Mouse (Mus musculus) stomach, embryonic 15.5 days (tissue): ENCODE data around the gene Uvrag. TPM values are rescaled to one million over a fixed set of nuclear protein-coding genes. Genes with fewer than 3 reads are reported as not detected.

Source experiments
- ATAC-seq: fragments of 200-750 bp; cut with Nextera tagmentation; 2 replicates; pipeline ENCODE4 v1.8.0; 2017; ENCODE audit warnings: low read depth, moderate number of reproducible peaks, moderate TSS enrichment; ENCODE audit not compliant: insufficient read depth, low FRiP score
- H3K27ac ChIP-seq: fragments of 300-500 bp; sonication (generic); 2 replicates; pipeline ENCODE4 v1.5.1; 2015; ENCODE audit warnings: mild to moderate bottlenecking, inconsistent platforms
- H3K27me3 ChIP-seq: fragments of 300-500 bp; sonication (generic); replicated peaks from 2 replicates; pipeline ENCODE4 v1.6.1; 2015; ENCODE audit warnings: inconsistent platforms
- H3K36me3 ChIP-seq: fragments of 300-500 bp; sonication (generic); 2 replicates; pipeline ENCODE4 v1.6.1; 2015; ENCODE audit warnings: inconsistent platforms
- H3K4me1 ChIP-seq: fragments of 300-500 bp; sonication (generic); 2 replicates; pipeline ENCODE4 v1.6.1; 2015; ENCODE audit warnings: inconsistent platforms
- H3K4me2 ChIP-seq: fragments of 300-500 bp; sonication (generic); 2 replicates; pipeline ENCODE4 v1.6.1; 2015; ENCODE audit warnings: mild to moderate bottlenecking, inconsistent platforms
- H3K4me3 ChIP-seq: fragments of 300-500 bp; sonication (generic); replicated peaks from 2 replicates; pipeline ENCODE4 v1.5.1; 2015; ENCODE audit warnings: inconsistent platforms
- H3K9ac ChIP-seq: fragments of 300-500 bp; sonication (generic); 2 replicates; pipeline ENCODE4 v1.6.1; 2015; ENCODE audit warnings: inconsistent platforms
- H3K9me3 ChIP-seq: fragments of 300-500 bp; sonication (generic); 2 replicates; pipeline ENCODE4 v1.6.1; 2016; ENCODE audit warnings: inconsistent platforms
- WGBS: fragments of 180-500 bp; shearing (Covaris S2); methylation state at CpG from one replicate; pipeline ENCODE4 v1.1.7; 2015; 5-methylcytosine and 5-hydroxymethylcytosine counted together
- polyA plus RNA-seq: library from polyadenylated mRNA; unstranded; fragments of >200 nt; fragmentation: Nextera tagmentation; extraction: Ambion mirVana; gene quantifications from 2 replicates; pipeline ENCODE4 v1.2.1, GENCODE M21; 2015

Uvrag gene
- polyA plus RNA-seq, 1 experiment from 2014 or later: 19.4 TPM

GRCm38 (mm10) chr7:99046545-99047206 lies 94.3 kb downstream of the Uvrag start:
- WGBS: 48% methylated on average over 11 of the region's 11 CpGs
- no peak for ATAC-seq

GRCm38 (mm10) chr7:99045525-99045924 lies 95.4 kb downstream of the Uvrag start:
- no peak overlapping the region for H3K27ac ChIP-seq
- no peak for ATAC-seq
- peaks cover 6% of the 10 kb centered on the region; the same call in 1 of the 2 replicates for H3K4me1 ChIP-seq
- no peak overlapping the region for H3K4me3 ChIP-seq
- 0 out of 2 replicates have a peak, but pooled peaks cover 3% of the 10 kb centered on the region for H3K36me3 ChIP-seq
- H3K9me3 ChIP-seq: no peaks in the 10 kb centered on the region
- WGBS: 40% methylated on average over 6 of the region's 6 CpGs
- H3K4me2 ChIP-seq: no peak overlapping the region
- H3K27me3 ChIP-seq: no peaks in the 10 kb centered on the region
- no peak overlapping the region for H3K9ac ChIP-seq

More at GRCm38 (mm10) chr7:99046545-99047206, 94.3 kb downstream of the Uvrag start:
- no peak overlapping the region for H3K9ac ChIP-seq
- H3K9me3 ChIP-seq: no peaks in the 10 kb centered on the region
- 0 out of 2 replicates have a peak, but pooled peaks cover 3% of the 10 kb centered on the region for H3K36me3 ChIP-seq
- H3K4me2 ChIP-seq: no peak overlapping the region
- no peaks in the 10 kb centered on the region for H3K27me3 ChIP-seq
- H3K4me1 ChIP-seq: peaks cover 6% of the 10 kb centered on the region; the same call in 1 of the 2 replicates
- no peak overlapping the region for H3K27ac ChIP-seq
- H3K4me3 ChIP-seq: no peak overlapping the region

- peaks cover 6% of the 10 kb centered on the region; the same call in 1 of the 2 replicates for H3K4me1 ChIP-seq
- 41% methylated on average over 7 of the region's 7 CpGs for whole genome bisulfite sequencing
- no peak overlapping the region for H3K27ac ChIP-seq
- H3K36me3 ChIP-seq: 0 out of 2 replicates have a peak, but pooled peaks cover 3% of the 10 kb centered on the region
- ATAC-seq: no peak
- no peaks in the 10 kb centered on the region for H3K27me3 ChIP-seq
- H3K9me3 ChIP-seq: no peaks in the 10 kb centered on the region
- H3K9ac ChIP-seq: no peak overlapping the region
- H3K4me2 ChIP-seq: no peak overlapping the region
- H3K4me3 ChIP-seq: no peak overlapping the region
These were observed 97.0 kb downstream of the Uvrag start for GRCm38 (mm10) chr7:99043923-99044322.

- Histone ChIP-seq H3K4me1 (peaks cover 6% of the 10 kb centered on the region; the same call in 1 of the 2 replicates), H3K4me2 (no peak overlapping the region), H3K4me3 (no peak overlapping the region), H3K9ac (no peak overlapping the region), H3K27me3 (no peaks in the 10 kb centered on the region), H3K36me3 (0 out of 2 replicates have a peak, but pooled peaks cover 3% of the 10 kb centered on the region), H3K27ac (no peak overlapping the region), H3K9me3 (no peaks in the 10 kb centered on the region)
- WGBS: 84% methylated on average over 3 of the region's 3 CpGs
- no peak for ATAC-seq
These were observed 97.6 kb downstream of the Uvrag start for GRCm38 (mm10) chr7:99043322-99043721.

GRCm38 (mm10) chr7:99041818-99042217 lies 99.1 kb downstream of the Uvrag start:
- WGBS: 67% methylated on average over 9 of the region's 9 CpGs
- Histone ChIP-seq H3K4me1 (peaks cover 3% of the 10 kb centered on the region; the same call in 1 of the 2 replicates), H3K27ac (no peak overlapping the region), H3K4me2 (no peak overlapping the region), H3K9me3 (no peaks in the 10 kb centered on the region), H3K27me3 (no peaks in the 10 kb centered on the region), H3K36me3 (no peaks in the 10 kb centered on the region), H3K4me3 (no peak overlapping the region), H3K9ac (no peak overlapping the region)
- no peak for ATAC-seq

GRCm38 (mm10) chr7:99039912-99040311 lies 101.0 kb downstream of the Uvrag start:
- no peaks in the 10 kb centered on the region for H3K4me1 ChIP-seq
- 85% methylated on average over 8 of the region's 8 CpGs for WGBS
- no peak overlapping the region for H3K27ac ChIP-seq
- no peak overlapping the region for H3K9ac ChIP-seq
- no peaks in the 10 kb centered on the region for H3K36me3 ChIP-seq
- ATAC-seq: no peak
- no peak overlapping the region for H3K4me3 ChIP-seq
- H3K27me3 ChIP-seq: no peaks in the 10 kb centered on the region
- no peak overlapping the region for H3K4me2 ChIP-seq
- no peaks in the 10 kb centered on the region for H3K9me3 ChIP-seq

GRCm38 (mm10) chr7:99036284-99036683 lies 104.7 kb downstream of the Uvrag start:
- no peaks in the 10 kb centered on the region for H3K9me3 ChIP-seq
- WGBS: 84% methylated on average over 8 of the region's 8 CpGs
- H3K4me2 ChIP-seq: no peak overlapping the region
- no peaks in the 10 kb centered on the region for H3K36me3 ChIP-seq
- no peak for ATAC-seq
- H3K27ac ChIP-seq: no peak overlapping the region
- H3K4me1 ChIP-seq: 0 out of 2 replicates have a peak, but pooled peaks cover 2% of the 10 kb centered on the region
- no peak overlapping the region for H3K9ac ChIP-seq
- H3K4me3 ChIP-seq: no peak overlapping the region
- no peaks in the 10 kb centered on the region for H3K27me3 ChIP-seq

GRCm38 (mm10) chr7:99034909-99035308 lies 106.0 kb downstream of the Uvrag start:
- Histone ChIP-seq H3K27ac (no peak overlapping the region), H3K4me1 (0 out of 2 replicates have a peak, but pooled peaks cover 2% of the 10 kb centered on the region), H3K27me3 (no peaks in the 10 kb centered on the region), H3K4me3 (no peak overlapping the region), H3K9ac (no peak overlapping the region), H3K9me3 (no peaks in the 10 kb centered on the region), H3K36me3 (no peaks in the 10 kb centered on the region), H3K4me2 (no peak overlapping the region)
- ATAC-seq: no peak
- 85% methylated on average over 2 of the region's 2 CpGs for WGBS

- H3K4me2 ChIP-seq: no peak overlapping the region
- no peaks in the 10 kb centered on the region for H3K36me3 ChIP-seq
- no peak overlapping the region for H3K9ac ChIP-seq
- H3K4me1 ChIP-seq: 0 out of 2 replicates have a peak, but pooled peaks cover 2% of the 10 kb centered on the region
- H3K4me3 ChIP-seq: no peak overlapping the region
- no peaks in the 10 kb centered on the region for H3K9me3 ChIP-seq
- no peaks in the 10 kb centered on the region for H3K27me3 ChIP-seq
- WGBS: 73% methylated on average over 5 of the region's 5 CpGs
- H3K27ac ChIP-seq: no peak overlapping the region
- no peak for ATAC-seq
These were observed 107.1 kb downstream of the Uvrag start for GRCm38 (mm10) chr7:99033838-99034237.

- Histone ChIP-seq H3K9ac (no peak overlapping the region), H3K36me3 (no peaks in the 10 kb centered on the region), H3K4me3 (no peak overlapping the region), H3K9me3 (no peaks in the 10 kb centered on the region), H3K4me1 (0 out of 2 replicates have a peak, but pooled peaks cover 2% of the 10 kb centered on the region), H3K27me3 (no peaks in the 10 kb centered on the region), H3K4me2 (no peak overlapping the region), H3K27ac (no peak overlapping the region)
- 94% methylated on average over 3 of the region's 3 CpGs for WGBS
- no peak for ATAC-seq
These were observed 107.6 kb downstream of the Uvrag start for GRCm38 (mm10) chr7:99033314-99033713.

GRCm38 (mm10) chr7:99032051-99032450 lies 108.9 kb downstream of the Uvrag start:
- no peak overlapping the region for H3K9ac ChIP-seq
- H3K36me3 ChIP-seq: no peaks in the 10 kb centered on the region
- no peak for ATAC-seq
- 0 out of 2 replicates have a peak, but pooled peaks cover 2% of the 10 kb centered on the region for H3K4me1 ChIP-seq
- no peaks in the 10 kb centered on the region for H3K27me3 ChIP-seq
- H3K4me3 ChIP-seq: no peak overlapping the region
- H3K27ac ChIP-seq: no peak overlapping the region
- no peaks in the 10 kb centered on the region for H3K9me3 ChIP-seq
- no peak overlapping the region for H3K4me2 ChIP-seq
- 86% methylated on average over 8 of the region's 8 CpGs for WGBS

- H3K4me1 ChIP-seq: no peaks in the 10 kb centered on the region
- ATAC-seq: no peak
These were observed 112.8 kb downstream of the Uvrag start for GRCm38 (mm10) chr7:99028108-99028507.

More at GRCm38 (mm10) chr7:99028108-99028507, 112.8 kb downstream of the Uvrag start:
- no peak overlapping the region for H3K4me3 ChIP-seq
- H3K27ac ChIP-seq: no peak overlapping the region
- WGBS: 87% methylated on average over 7 of the region's 7 CpGs
- no peaks in the 10 kb centered on the region for H3K9me3 ChIP-seq
- H3K9ac ChIP-seq: no peak overlapping the region
- no peaks in the 10 kb centered on the region for H3K36me3 ChIP-seq
- no peaks in the 10 kb centered on the region for H3K27me3 ChIP-seq
- H3K4me2 ChIP-seq: no peak overlapping the region
